Mouse (Mus musculus) kidney, postnatal 0 days (tissue): Measurements from ENCODE around the gene Fstl3. TPM values are rescaled to one million over a fixed set of nuclear protein-coding genes. Genes with fewer than 3 reads are reported as not detected.

Experiments
- ATAC-seq: fragments of 200-750 bp; cut with Nextera tagmentation; replicated peaks from 2 replicates; pipeline ENCODE4 v1.8.0; 2017; ENCODE audit warnings: low read depth, moderate number of reproducible peaks, moderate TSS enrichment, moderate library complexity; ENCODE audit not compliant: low FRiP score
- DNase-seq: peaks from one replicate; pipeline ENCODE4 v3.0.0-alpha.2; 2016; ENCODE audit warnings: low spot score
- H3K27ac ChIP-seq: fragments of 300-500 bp; sonication (generic); 2 replicates; pipeline ENCODE4 v1.5.1; 2014; ENCODE audit warnings: mild to moderate bottlenecking
- H3K27me3 ChIP-seq: fragments of 300-500 bp; sonication (generic); 2 replicates; pipeline ENCODE4 v1.6.1; 2014; ENCODE audit warnings: low read length, mixed read lengths; ENCODE audit not compliant: insufficient read depth
- H3K36me3 ChIP-seq: fragments of 300-500 bp; sonication (generic); 2 replicates; pipeline ENCODE4 v1.6.1; 2014; ENCODE audit warnings: low read length, mixed read lengths; ENCODE audit not compliant: insufficient read depth
- H3K4me1 ChIP-seq: fragments of 300-500 bp; sonication (generic); replicated peaks from 2 replicates; pipeline ENCODE4 v1.6.1; 2014; ENCODE audit warnings: antibody characterized with exemption, low read length, mixed read lengths; ENCODE audit not compliant: insufficient read depth
- H3K4me2 ChIP-seq: fragments of 300-500 bp; sonication (generic); 2 replicates; pipeline ENCODE4 v1.6.1; 2014; ENCODE audit warnings: mild to moderate bottlenecking, low read length, moderate library complexity, mixed read lengths
- H3K4me3 ChIP-seq: fragments of 300-500 bp; sonication (generic); replicated peaks from 2 replicates; pipeline ENCODE4 v1.5.1; 2014; ENCODE audit warnings: low read depth, low read length
- H3K9ac ChIP-seq: fragments of 300-500 bp; sonication (generic); 2 replicates; pipeline ENCODE4 v1.6.1; 2014; ENCODE audit warnings: low read depth, low read length
- H3K9me3 ChIP-seq: fragments of 300-500 bp; sonication (generic); replicated peaks from 2 replicates; pipeline ENCODE4 v1.6.1; 2016; ENCODE audit warnings: low read length, inconsistent platforms, mixed read lengths
- CTCF ChIP-seq: IDR thresholded peaks from 2 replicates; pipeline ENCODE4 v1.5.1; 2016; ENCODE audit warnings: antibody characterized with exemption, low read depth, mild to moderate bottlenecking, moderate library complexity
- WGBS: fragments of 180-500 bp; shearing (Covaris S2); extraction: QIAGEN DNeasy Blood & Tissue Kit; methylation state at CpG from one replicate; pipeline ENCODE4 v1.1.7; 2014; 5-methylcytosine and 5-hydroxymethylcytosine counted together
- polyA plus RNA-seq: library from polyadenylated mRNA; unstranded; fragments of >200 nt; fragmentation: Nextera tagmentation; extraction: Ambion mirVana; gene quantifications from 2 replicates; pipeline ENCODE4 v1.2.1, GENCODE M21; 2015

Fstl3 gene
- polyA plus RNA-seq, 1 experiment from 2014 or later, result 32.9 TPM

GRCm38 (mm10) chr10:79736706-79737105, 40.4 kb upstream of the Fstl3 start:
- Histone ChIP-seq H3K27me3 (no peaks in the 10 kb centered on the region), H3K36me3 (peaks cover 66% of the 10 kb centered on the region), H3K9ac (no peak overlapping the region), H3K4me2 (no peak overlapping the region), H3K27ac (no peak overlapping the region), H3K4me1 (no peaks in the 10 kb centered on the region), H3K9me3 (0 out of 2 replicates have a peak, but pooled peaks cover 6% of the 10 kb centered on the region), H3K4me3 (no peak overlapping the region)
- 72% methylated on average over 14 of the region's 14 CpGs for WGBS
- ATAC-seq (no peak), DNase-seq (no peak)
- TF ChIP-seq CTCF, result no peak

- 0 out of 2 replicates have a peak, but pooled peaks cover 6% of the 10 kb centered on the region for H3K9me3 ChIP-seq
- ATAC-seq, result no peak
Observed at GRCm38 (mm10) chr10:79738259-79738658, 38.8 kb upstream of the Fstl3 start.

GRCm38 (mm10) chr10:79739234-79739633, 37.8 kb upstream of the Fstl3 start:
- no peak overlapping the region for H3K9ac ChIP-seq
- H3K27me3 ChIP-seq, result no peaks in the 10 kb centered on the region
- 97% methylated on average over 28 of the region's 28 CpGs for whole genome bisulfite sequencing
- peaks cover 81% of the 10 kb centered on the region for H3K36me3 ChIP-seq
- H3K4me2 ChIP-seq, result no peak overlapping the region
- TF ChIP-seq CTCF, result no peak
- no peak overlapping the region for H3K4me3 ChIP-seq
- H3K9me3 ChIP-seq, result 0 out of 2 replicates have a peak, but pooled peaks cover 6% of the 10 kb centered on the region
- no peak for DNase-seq
- H3K27ac ChIP-seq, result no peak overlapping the region
- no peak for ATAC-seq
- H3K4me1 ChIP-seq, result no peaks in the 10 kb centered on the region

More at GRCm38 (mm10) chr10:79738259-79738658, 38.8 kb upstream of the Fstl3 start:
- H3K9ac ChIP-seq, result no peak overlapping the region
- no peak overlapping the region for H3K27ac ChIP-seq
- no peaks in the 10 kb centered on the region for H3K27me3 ChIP-seq
- no peak overlapping the region for H3K4me3 ChIP-seq
- peak; percentile 39; the same call in 1 of the 2 replicates for TF ChIP-seq CTCF
- 92% methylated on average over 10 of the region's 10 CpGs for WGBS
- DNase-seq, result no peak
- no peak overlapping the region for H3K4me2 ChIP-seq
- peaks cover 77% of the 10 kb centered on the region for H3K36me3 ChIP-seq
- H3K4me1 ChIP-seq, result no peaks in the 10 kb centered on the region

- H3K4me3 ChIP-seq, result no peak overlapping the region
- no peak for DNase-seq
- no peak overlapping the region for H3K27ac ChIP-seq
- 80% methylated on average over 11 of the region's 11 CpGs for WGBS
- H3K4me1 ChIP-seq, result 0 out of 2 replicates have a peak, but pooled peaks cover 2% of the 10 kb centered on the region
- H3K27me3 ChIP-seq, result no peaks in the 10 kb centered on the region
- H3K9ac ChIP-seq, result no peak overlapping the region
- peak; percentile 6; the same call in 1 of the 2 replicates for TF ChIP-seq CTCF
- ATAC-seq, result no peak
- H3K9me3 ChIP-seq, result 0 out of 2 replicates have a peak, but pooled peaks cover 6% of the 10 kb centered on the region
- H3K36me3 ChIP-seq, result peaks cover 82% of the 10 kb centered on the region
- no peak overlapping the region for H3K4me2 ChIP-seq
Observed at GRCm38 (mm10) chr10:79740863-79741262, 36.2 kb upstream of the Fstl3 start.

GRCm38 (mm10) chr10:79743161-79743560, 33.9 kb upstream of the Fstl3 start:
- no peak for TF ChIP-seq CTCF
- Histone ChIP-seq H3K4me1 (0 out of 2 replicates have a peak, but pooled peaks cover 5% of the 10 kb centered on the region), H3K27me3 (no peaks in the 10 kb centered on the region), H3K9ac (no peak overlapping the region), H3K4me2 (no peak overlapping the region), H3K36me3 (peaks cover 59% of the 10 kb centered on the region), H3K4me3 (no peak overlapping the region), H3K27ac (no peak overlapping the region), H3K9me3 (0 out of 2 replicates have a peak, but pooled peaks cover 6% of the 10 kb centered on the region)
- DNase-seq (no peak), ATAC-seq (no peak)
- WGBS, result 91% methylated on average over 11 of the region's 11 CpGs

- H3K4me2 ChIP-seq, result no peak overlapping the region
- DNase-seq, result no peak
- 0 out of 2 replicates have a peak, but pooled peaks cover 5% of the 10 kb centered on the region for H3K9me3 ChIP-seq
- WGBS, result 91% methylated on average over 15 of the region's 15 CpGs
- H3K27ac ChIP-seq, result no peak overlapping the region
- ATAC-seq, result no peak
- 0 out of 2 replicates have a peak, but pooled peaks cover 5% of the 10 kb centered on the region for H3K4me1 ChIP-seq
- no peak overlapping the region for H3K9ac ChIP-seq
- peaks cover 53% of the 10 kb centered on the region for H3K36me3 ChIP-seq
- no peak for TF ChIP-seq CTCF
- H3K27me3 ChIP-seq, result no peaks in the 10 kb centered on the region
- H3K4me3 ChIP-seq, result no peak overlapping the region
Observed at GRCm38 (mm10) chr10:79743650-79744365, 33.3 kb upstream of the Fstl3 start.
